Mouse (Mus musculus) cerebellum, adult 11 months (tissue): Measurements from ENCODE around the gene Nyap2.

Experiments used
- DNase-seq: peaks from one replicate; pipeline ENCODE4 v3.0.0; 2022

Gene Nyap2

GRCm38 (mm10) chr1:81076831-81077664 is at the start of gene Nyap2:
Nyap2 (plus strand) TSS chr1:81076950.
- DNase-seq, result peak; percentile 65

- DNase-seq, result no peak
Observed at GRCm38 (mm10) chr1:81042907-81043868, 33.6 kb upstream of the Nyap2 start.

GRCm38 (mm10) chr1:81058340-81058739 is 18.4 kb upstream of the Nyap2 start:
- no peak for DNase-seq

DNA sequence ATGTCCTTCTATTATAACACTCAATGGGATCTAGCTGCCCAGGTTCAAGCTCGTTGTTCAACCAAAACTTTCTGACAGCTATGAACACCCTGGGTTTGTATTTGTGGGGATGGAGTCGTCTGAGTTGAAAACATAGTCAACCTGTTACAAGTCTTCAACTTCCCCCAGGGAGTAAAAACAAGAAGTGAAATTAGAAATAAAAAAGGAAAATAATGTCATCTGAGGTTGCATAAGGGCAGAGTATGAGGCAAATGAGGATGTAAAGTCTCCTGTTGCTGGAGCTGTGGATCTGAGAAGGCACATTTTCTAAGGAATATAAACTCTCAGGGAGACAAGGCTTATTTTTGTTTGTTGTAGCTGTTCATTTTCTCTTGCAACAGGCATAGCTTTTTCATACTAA is 17.9 kb upstream of the Nyap2 start:
- DNase-seq, result no peak

DNA sequence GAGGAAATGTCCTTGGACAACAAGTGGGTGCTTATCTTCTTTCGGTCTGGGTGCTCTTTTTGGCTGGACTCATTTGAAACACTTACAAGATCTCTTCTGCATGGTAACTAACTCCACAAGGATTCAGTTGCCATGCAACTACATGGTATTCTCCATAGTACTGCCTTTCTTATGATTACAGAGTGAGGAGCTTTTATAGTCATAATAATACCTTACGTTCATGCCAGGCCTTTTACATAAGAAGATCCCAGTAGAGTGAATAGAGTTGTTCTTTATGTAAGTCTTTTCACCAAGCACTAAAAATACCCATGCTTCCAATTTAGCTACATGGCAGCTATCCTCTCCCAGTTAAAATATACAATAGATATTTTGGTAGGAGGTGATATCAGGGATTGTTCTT is 13.9 kb upstream of the Nyap2 start:
- DNase-seq, result no peak

GRCm38 (mm10) chr1:81076259-81076658 is 491 bp upstream of the Nyap2 start:
- peak; percentile 59 for DNase-seq

- no peak for DNase-seq
Observed at GRCm38 (mm10) chr1:81077665-81078314, 1.0 kb downstream of the Nyap2 start.

- no peak for DNase-seq
Observed at GRCm38 (mm10) chr1:81087485-81087884, 10.7 kb downstream of the Nyap2 start.

GRCm38 (mm10) chr1:81090400-81090799 is 13.7 kb downstream of the Nyap2 start:
- no peak for DNase-seq

- DNase-seq, result no peak
Observed at GRCm38 (mm10) chr1:81090979-81091378, 14.2 kb downstream of the Nyap2 start.

DNA sequence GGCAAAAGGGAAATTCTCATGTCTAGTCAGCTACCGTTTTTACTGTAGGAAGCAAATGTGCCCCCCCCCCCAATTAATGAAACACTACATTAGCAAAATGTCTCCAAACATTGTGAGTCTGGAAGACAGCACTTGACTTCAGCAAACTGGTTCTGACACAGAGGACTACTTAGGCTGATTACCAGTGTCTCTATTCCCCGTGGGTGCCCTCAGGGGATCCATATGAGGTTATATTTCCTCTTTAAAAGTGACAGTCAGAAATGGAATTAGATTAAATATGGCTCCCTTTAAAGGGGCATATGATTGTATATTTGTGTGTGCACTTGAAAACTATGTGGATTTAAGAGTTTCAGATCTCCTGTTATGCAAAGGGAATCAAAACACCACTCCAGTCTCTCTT is 15.3 kb downstream of the Nyap2 start:
- no peak for DNase-seq

- no peak for DNase-seq
Observed at GRCm38 (mm10) chr1:81092886-81093285, 16.1 kb downstream of the Nyap2 start.

DNA sequence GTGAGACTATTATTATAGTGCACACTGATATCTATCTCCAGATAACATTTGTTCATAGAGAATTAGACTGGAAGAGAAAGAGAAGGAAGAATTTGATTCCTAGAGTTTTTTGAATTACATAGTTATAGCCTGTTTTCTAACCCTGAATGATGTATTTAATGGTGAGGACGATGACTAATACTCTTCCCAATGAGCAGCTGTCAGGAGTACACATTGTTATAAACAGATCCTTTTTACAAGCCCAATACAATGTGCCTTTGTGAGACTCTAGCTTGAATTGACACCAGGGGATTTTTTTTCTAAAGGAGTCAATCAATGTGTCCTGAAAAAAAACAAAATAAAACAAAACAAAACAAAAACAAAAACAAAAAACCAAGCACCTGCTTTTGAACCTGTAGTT is 22.2 kb downstream of the Nyap2 start:
- DNase-seq, result no peak

GRCm38 (mm10) chr1:81101749-81102148 is 25.0 kb downstream of the Nyap2 start:
- DNase-seq, result no peak

DNA sequence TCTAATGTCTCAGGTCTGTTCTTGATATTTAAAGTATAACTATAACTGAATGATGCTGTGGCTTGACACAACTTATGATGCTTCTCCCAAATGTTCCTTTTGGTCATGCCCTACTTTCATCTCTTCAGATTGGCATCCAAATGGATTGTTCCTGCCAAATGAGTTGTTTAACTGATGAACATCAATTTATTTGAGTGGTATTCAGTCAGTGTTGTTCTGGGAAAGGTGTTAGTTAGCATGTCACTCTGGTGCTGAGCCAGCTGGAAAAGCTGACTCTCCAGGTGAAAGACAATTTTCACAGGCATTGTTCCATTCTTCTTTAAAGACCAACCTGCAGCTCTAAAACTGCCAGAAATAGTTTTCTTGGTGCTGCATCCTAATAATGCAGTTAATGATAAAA is 43.0 kb downstream of the Nyap2 start:
- peak; percentile 32 for DNase-seq

GRCm38 (mm10) chr1:81132007-81132712 is 55.4 kb downstream of the Nyap2 start:
- no peak for DNase-seq

- no peak for DNase-seq
Observed at GRCm38 (mm10) chr1:81143855-81144254, 67.1 kb downstream of the Nyap2 start.

DNA sequence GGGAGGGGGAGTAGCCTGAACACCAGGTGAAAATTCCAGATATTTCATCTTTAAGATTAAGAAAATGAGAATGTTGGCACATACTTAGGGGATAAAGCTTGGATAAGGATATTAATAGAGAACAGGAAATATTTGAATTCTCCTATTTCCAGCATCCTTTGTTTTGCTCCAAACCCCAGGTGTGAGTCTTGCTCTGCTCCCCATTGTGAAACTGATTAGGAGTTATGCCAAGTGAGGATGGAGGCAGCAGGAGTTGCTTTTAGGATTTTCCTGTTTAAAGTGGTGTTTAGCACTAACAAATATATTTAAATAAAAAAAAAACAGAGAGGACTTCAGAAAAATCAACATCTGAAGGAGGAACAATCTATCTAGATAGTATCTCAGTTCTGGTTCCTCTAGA is 68.8 kb downstream of the Nyap2 start:
- DNase-seq, result no peak

DNA sequence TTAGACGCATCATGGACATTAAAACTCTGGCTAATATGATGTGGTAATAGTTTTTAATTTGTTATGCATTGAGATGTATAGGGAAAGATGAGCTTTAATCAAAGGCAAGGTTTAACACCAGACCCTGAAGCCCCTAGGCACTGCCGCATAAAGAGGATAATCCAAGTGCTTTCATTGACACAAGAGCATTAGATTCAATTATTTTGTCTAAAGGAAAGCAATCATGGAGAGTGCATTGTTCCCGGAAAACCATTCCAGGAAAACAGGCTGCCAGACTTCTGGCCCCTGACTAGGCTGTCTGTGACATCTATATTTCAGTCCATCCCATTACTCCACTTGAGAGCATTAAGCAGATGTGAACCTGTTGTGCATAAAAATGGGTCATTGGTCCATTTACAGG is 92.5 kb downstream of the Nyap2 start:
- DNase-seq, result no peak

- DNase-seq, result no peak
Observed at GRCm38 (mm10) chr1:81172703-81173102, 96.0 kb downstream of the Nyap2 start.

GRCm38 (mm10) chr1:81173303-81173702 is 96.6 kb downstream of the Nyap2 start:
- no peak for DNase-seq

DNA sequence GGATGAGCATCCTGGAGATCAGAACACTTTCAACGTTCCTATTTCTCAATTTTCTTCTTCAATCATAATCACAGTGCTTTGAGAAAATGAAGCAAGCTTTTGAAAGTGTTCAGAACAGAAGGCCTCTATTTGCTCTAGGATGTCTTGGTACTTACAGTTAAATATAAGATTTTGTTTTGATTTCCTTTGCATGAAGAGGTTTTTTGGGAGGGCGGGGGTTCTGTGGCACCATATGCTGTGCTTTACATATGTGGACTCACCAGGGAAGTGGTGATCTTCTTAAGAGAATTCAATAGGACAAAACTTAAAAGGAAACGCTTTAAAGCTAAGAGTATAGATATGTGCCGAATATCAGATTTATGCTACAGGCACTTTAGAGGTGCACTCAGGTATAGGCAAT is 103.0 kb downstream of the Nyap2 start:
- DNase-seq, result no peak

- DNase-seq, result no peak
Observed at GRCm38 (mm10) chr1:81180686-81181085, 103.9 kb downstream of the Nyap2 start.
